Mouse (Mus musculus) lung, adult 2 months (tissue): ENCODE measurements around the gene Bmp2. TPM values are rescaled to one million over a fixed set of nuclear protein-coding genes. Genes with fewer than 3 reads are reported as not detected.

ENCODE experiments used
- DNase-seq: peaks from one replicate; pipeline ENCODE4 v3.0.0; 2022
- H3K4me1 ChIP-seq: fragments of 200-500 bp; 2 replicates; pipeline ENCODE4 v1.6.1; 2011; ENCODE audit warnings: low read length; ENCODE audit not compliant: control insufficient read depth, insufficient read depth
- H3K4me3 ChIP-seq: fragments of 200-500 bp; replicated peaks from 2 replicates; pipeline ENCODE3; 2011; ENCODE audit warnings: low read depth, mild to moderate bottlenecking, control low read depth, low read length; ENCODE audit errors: extremely low read depth
- CTCF ChIP-seq: fragments of 200-500 bp; IDR thresholded peaks from 2 replicates; pipeline ENCODE4 v1.5.1; 2011; ENCODE audit warnings: mild to moderate bottlenecking, low read length, control low read depth; ENCODE audit not compliant: insufficient read depth
- POLR2A ChIP-seq: fragments of 200-500 bp; IDR thresholded peaks from 2 replicates; pipeline ENCODE4 v1.6.1; 2011; ENCODE audit warnings: low read depth, mild to moderate bottlenecking, control low read depth, low read length, borderline replicate concordance; ENCODE audit errors: extremely low read depth
- WGBS: fragments of 180-500 bp; shearing (Covaris S2); methylation state at CpG from one replicate; pipeline ENCODE4 v1.1.7; 2018; 5-methylcytosine and 5-hydroxymethylcytosine counted together
- polyA plus RNA-seq: library from polyadenylated mRNA; depleted of rRNA; stranded (reverse); fragments of >200 nt; gene quantifications from 2 replicates; pipeline ENCODE4 v1.2.3, GENCODE M21; 2012

Gene Bmp2
- polyA plus RNA-seq, 1 experiment, result 4.0 TPM

GRCm38 (mm10) chr2:133529396-133529795, 22.6 kb upstream of the Bmp2 start:
- DNase-seq, result no peak
- TF ChIP-seq CTCF (no peak), POLR2A (no peak)
- WGBS, result 82% methylated on average over 9 of the region's 9 CpGs
- no peak overlapping the region for H3K4me3 ChIP-seq
- no peaks in the 10 kb centered on the region for H3K4me1 ChIP-seq

- no peak for TF ChIP-seq CTCF
- no peak for TF ChIP-seq POLR2A
- WGBS, result 58% methylated on average over 3 of the region's 3 CpGs
- Histone ChIP-seq H3K4me3 (no peak overlapping the region), H3K4me1 (no peaks in the 10 kb centered on the region)
- no peak for DNase-seq
Measured at GRCm38 (mm10) chr2:133533073-133533472, 18.9 kb upstream of the Bmp2 start.

GRCm38 (mm10) chr2:133535481-133535880, 16.5 kb upstream of the Bmp2 start:
- no peak for DNase-seq
- H3K4me3 ChIP-seq, result no peak overlapping the region
- TF ChIP-seq CTCF, result no peak
- TF ChIP-seq POLR2A, result no peak
- 81% methylated on average over 9 of the region's 9 CpGs for WGBS
- no peaks in the 10 kb centered on the region for H3K4me1 ChIP-seq

- no peak for DNase-seq
- Histone ChIP-seq H3K4me3 (no peak overlapping the region), H3K4me1 (no peaks in the 10 kb centered on the region)
- WGBS, result 75% methylated on average over 7 of the region's 7 CpGs
- TF ChIP-seq CTCF (no peak), POLR2A (no peak)
Measured at GRCm38 (mm10) chr2:133536812-133537211, 15.1 kb upstream of the Bmp2 start.

GRCm38 (mm10) chr2:133540702-133541101, 11.3 kb upstream of the Bmp2 start:
- 90% methylated on average over 1 of the region's 1 CpGs for WGBS
- TF ChIP-seq POLR2A, result no peak
- TF ChIP-seq CTCF, result no peak
- no peak for DNase-seq

GRCm38 (mm10) chr2:133550238-133550682, 1.7 kb upstream of the Bmp2 start:
- TF ChIP-seq POLR2A (no peak), CTCF (peak; percentile 14; the same call in 1 of the 2 replicates)
- WGBS, result 15% methylated on average over 4 of the region's 4 CpGs
- peak; percentile 52 for DNase-seq
- H3K4me1 ChIP-seq, result peaks cover 2% of the 10 kb centered on the region; the same call in 1 of the 2 replicates
- H3K4me3 ChIP-seq, result no peak overlapping the region

More at GRCm38 (mm10) chr2:133540702-133541101, 11.3 kb upstream of the Bmp2 start:
- Histone ChIP-seq H3K4me1 (no peaks in the 10 kb centered on the region), H3K4me3 (no peak overlapping the region)

- TF ChIP-seq POLR2A (no peak), CTCF (no peak)
- 3% methylated on average over 48 of the region's 48 CpGs for WGBS
- Histone ChIP-seq H3K4me1 (peaks cover 2% of the 10 kb centered on the region; the same call in 1 of the 2 replicates), H3K4me3 (peak overlapping the region; percentile 51)
- peak; percentile 38 for DNase-seq
Measured at GRCm38 (mm10) chr2:133552842-133553465, 995 bp downstream of the Bmp2 start.

- no peak for DNase-seq
- TF ChIP-seq POLR2A (no peak), CTCF (no peak)
- peaks cover 2% of the 10 kb centered on the region; the same call in 1 of the 2 replicates for H3K4me1 ChIP-seq
- no peak overlapping the region for H3K4me3 ChIP-seq
- WGBS, result 48% methylated on average over 9 of the region's 9 CpGs
Measured at GRCm38 (mm10) chr2:133553911-133554285, 1.9 kb downstream of the Bmp2 start.

GRCm38 (mm10) chr2:133554286-133555021, 2.5 kb downstream of the Bmp2 start:
- TF ChIP-seq POLR2A, result no peak
- no peak for TF ChIP-seq CTCF
- DNase-seq, result peak; percentile 23
- 4% methylated on average over 55 of the region's 55 CpGs for WGBS

More at GRCm38 (mm10) chr2:133554286-133555021, 2.5 kb downstream of the Bmp2 start:
- peaks cover 2% of the 10 kb centered on the region; the same call in 1 of the 2 replicates for H3K4me1 ChIP-seq
- H3K4me3 ChIP-seq, result peak overlapping the region; percentile 60
